Mouse (Mus musculus): ENCODE results near the gene Nipsnap1.
A peak's percentile ranks its signal among the peaks of the same experiment; 100 is the strongest.

Gene Nipsnap1

GRCm38 (mm10) chr11:4874551-4874950 lies 800 bp downstream of the Nipsnap1 start:
- DNase-seq, result peak in 1 of 2 experiments; percentile 11

DNA sequence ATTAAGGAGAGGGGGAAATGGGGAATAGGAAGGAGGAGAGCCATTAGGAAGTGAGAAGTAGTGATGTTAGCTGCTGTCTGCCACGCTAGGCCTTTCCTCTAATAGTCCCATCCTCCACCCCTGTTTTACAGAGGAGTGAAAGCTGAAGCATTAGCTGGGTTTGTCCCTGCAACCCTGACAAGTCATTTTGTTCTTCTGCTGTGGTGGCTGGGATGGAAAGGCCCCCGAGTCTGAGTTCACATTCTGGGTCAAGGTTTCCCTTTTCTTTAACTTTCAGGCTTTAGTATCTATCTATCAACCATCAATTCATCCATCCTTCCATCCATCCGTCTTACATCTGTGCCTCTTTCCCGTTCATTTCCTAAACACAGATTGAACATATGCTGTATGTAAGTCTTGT lies 7.3 kb downstream of the Nipsnap1 start:
- DNase-seq, result no peak

GRCm38 (mm10) chr11:4882892-4883627 lies 9.3 kb downstream of the Nipsnap1 start:
- peak; percentile 82 to 89 for DNase-seq

GRCm38 (mm10) chr11:4885385-4885903 lies 11.7 kb downstream of the Nipsnap1 start:
- DNase-seq, result peak; percentile 31 to 38

DNA sequence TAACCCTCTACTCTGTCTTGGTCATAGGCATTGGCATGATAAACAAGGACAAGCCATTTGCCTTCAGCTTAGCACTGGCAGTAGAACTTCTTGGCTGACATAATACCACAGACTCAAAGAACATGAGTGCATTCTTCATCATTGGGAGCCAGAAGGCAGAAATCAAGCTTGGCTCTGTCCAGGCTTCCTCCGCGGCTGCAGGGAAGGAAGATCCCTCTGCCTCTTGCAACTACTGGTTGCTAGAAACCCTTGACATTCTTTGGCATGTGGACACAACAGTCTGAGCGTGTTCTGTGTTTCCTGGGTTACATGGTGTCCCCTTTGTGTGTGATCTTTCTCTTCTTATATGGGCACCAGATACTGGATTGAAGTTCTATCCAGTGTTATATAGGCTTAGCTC lies 13.2 kb downstream of the Nipsnap1 start:
- no peak for DNase-seq

DNA sequence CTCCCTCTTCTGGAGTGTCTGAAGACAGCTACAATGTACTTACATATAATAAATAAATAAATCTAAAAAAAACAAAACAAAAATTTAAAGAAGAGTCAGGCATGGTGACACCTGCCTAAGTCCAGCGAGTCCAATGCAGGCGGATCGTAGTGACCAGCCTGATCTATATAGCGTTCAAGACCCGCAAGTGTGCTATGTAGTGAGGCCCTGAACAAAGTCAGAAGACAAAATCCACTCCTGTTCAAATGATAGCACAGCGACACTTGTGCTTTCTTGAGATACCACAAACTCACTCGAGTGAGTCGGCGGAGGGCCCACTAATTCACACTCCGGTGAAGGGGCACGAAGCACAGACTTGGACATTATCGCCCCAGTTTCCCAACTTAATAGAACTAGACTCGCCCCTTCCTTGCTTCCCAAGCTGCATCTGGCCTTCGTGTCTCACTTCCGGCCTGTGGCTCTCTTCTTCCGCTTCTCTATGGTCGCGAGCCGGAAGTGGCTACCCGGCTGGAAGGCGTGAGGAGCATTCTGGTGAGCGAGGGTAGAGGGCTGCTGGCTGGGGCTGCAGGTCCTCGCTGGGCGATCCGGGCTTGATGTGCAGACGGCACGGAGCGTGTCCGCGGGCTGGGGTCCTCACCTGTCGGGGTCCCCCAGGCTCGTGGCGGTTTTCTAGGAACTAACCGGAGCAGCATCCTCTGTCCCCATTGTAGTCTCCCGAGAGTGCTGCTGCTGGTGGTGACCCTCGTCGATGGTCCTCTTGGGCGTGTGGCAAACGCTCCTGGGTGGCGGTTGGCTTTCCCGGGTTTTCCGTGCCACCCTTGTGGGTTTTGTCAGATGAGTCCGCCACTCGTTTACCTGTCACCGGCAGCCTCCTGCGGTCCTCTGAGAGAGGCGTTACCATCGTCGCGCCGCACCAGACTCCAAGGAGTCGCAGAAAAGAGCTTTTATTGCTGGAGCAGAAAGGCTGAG lies 21.4 kb downstream of the Nipsnap1 start, which contains the start of gene Thoc5:
TSS of gene Thoc5 (plus strand) at position 473 of the 969 bp plus-strand sequence.
- peak; percentile 81 to 85 for DNase-seq

DNA sequence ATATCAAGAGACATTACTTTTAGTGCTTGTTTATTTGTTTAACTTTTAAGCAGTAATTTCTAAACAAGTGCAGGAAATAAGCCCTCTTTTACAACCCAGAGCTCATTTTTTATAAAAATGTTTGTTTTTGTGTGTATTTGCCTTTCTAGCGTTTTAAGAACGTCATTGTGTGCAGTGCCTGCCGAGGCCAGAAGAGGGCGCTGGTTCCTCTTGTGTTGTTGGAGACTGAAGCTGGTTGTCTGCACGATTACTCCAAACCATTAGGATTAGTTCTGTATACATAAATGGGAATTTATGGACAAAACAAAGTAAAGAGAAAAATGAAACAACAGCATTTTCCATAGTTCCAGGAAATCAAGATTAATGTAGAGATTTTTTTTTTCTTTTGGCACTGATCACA lies 26.7 kb downstream of the Nipsnap1 start:
- no peak for DNase-seq

DNA sequence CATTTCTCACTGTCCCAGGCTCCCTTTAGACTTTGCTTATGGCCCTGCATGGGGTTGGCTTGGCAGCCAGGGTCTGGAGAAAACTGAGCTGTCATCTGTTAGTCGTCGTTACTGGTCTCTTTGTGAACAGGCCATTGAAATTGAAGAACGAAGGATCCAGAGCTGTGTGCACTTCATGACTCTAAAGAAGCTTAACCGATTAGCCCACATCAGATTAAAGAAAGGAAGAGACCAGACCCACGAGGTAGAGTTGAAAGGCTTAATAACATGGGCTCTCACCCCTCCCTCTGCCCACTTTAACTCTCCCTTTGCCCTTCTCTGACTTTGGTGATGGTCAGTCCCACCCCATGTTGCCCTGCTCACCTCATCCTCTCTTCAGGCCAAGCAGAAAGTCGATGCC lies 28.2 kb downstream of the Nipsnap1 start:
- no peak for DNase-seq

GRCm38 (mm10) chr11:4906231-4906630 lies 32.5 kb downstream of the Nipsnap1 start:
- no peak for DNase-seq

DNA sequence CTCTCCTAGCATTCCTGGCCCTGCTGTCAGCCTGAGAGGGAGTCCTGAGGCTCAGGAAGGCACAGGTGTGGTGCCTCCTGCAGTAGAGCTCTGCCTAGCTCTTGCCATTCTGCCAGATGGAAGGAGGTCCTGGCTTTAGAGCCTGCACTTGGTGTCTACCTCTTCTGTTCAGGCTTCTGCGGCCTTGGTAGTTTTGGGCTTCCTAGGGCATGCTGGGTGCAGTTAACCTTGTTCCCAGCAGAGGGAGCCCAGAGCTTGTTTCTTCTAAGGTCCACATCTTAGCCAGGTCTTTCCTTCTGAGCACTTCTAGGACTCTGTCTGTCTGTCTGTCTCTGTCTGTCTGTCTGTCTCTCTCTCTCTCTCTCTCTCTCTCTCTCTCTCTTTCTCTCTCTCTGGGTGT lies 42.3 kb downstream of the Nipsnap1 start:
- peak; percentile 16 to 45 for DNase-seq

DNA sequence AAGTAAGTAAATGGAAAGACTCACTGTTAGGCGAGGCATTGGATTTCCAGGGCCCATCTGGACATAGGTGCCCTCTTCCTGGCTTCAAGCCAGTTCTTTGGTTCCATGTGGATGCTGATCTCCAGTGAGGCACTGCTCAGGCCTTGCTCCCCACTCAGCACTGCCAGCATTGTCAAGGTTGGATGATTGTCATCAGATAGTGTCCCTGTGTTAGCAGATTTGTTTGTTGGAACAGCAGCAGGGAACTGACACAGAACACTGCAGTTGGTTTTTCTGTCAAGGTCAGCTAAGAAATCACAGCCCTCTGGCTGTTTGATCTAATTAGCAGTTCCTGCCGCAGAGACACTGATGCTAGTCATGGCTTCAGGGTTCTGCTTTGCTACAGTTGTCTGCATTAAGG lies 47.5 kb downstream of the Nipsnap1 start:
- DNase-seq, result no peak

- DNase-seq, result no peak
These were observed 48.0 kb downstream of the Nipsnap1 start for GRCm38 (mm10) chr11:4921751-4922150.

- no peak for DNase-seq
These were observed 53.5 kb downstream of the Nipsnap1 start for GRCm38 (mm10) chr11:4927224-4927623.

- peak; percentile 18 to 21 for DNase-seq
These were observed 57.4 kb downstream of the Nipsnap1 start for GRCm38 (mm10) chr11:4931009-4931601.

- no peak for DNase-seq
These were observed 62.5 kb downstream of the Nipsnap1 start for GRCm38 (mm10) chr11:4936243-4936642.
